Mouse (Mus musculus) neural tube, embryonic 10.5 days (tissue): ENCODE results near the gene Atp23.

Experiments used
- DNase-seq: peaks from one replicate; pipeline ENCODE4 v3.0.0-alpha.2; 2017; ENCODE audit warnings: low spot score; ENCODE audit errors: extremely low spot score

Gene Atp23

DNA sequence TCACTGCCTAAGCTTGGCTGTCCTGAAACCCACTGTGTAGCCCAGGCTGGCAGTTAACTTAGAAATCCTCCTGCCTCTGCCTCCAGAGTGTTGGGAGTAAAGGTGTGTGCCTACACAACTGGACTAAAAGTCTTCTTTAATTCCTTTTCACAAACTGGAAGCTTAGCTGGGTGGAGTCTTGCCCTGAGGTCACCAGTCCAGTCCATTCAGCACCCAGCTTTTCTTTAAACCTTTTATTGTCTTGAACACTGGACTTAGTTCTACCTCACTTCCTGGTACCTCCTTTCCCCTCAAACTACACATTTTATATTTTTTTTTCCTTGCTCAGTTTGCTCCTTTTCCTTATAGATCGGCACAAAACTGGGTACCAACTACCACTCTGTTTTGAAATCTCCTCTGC is 10.3 kb upstream of the Atp23 start:
- no peak for DNase-seq

DNA sequence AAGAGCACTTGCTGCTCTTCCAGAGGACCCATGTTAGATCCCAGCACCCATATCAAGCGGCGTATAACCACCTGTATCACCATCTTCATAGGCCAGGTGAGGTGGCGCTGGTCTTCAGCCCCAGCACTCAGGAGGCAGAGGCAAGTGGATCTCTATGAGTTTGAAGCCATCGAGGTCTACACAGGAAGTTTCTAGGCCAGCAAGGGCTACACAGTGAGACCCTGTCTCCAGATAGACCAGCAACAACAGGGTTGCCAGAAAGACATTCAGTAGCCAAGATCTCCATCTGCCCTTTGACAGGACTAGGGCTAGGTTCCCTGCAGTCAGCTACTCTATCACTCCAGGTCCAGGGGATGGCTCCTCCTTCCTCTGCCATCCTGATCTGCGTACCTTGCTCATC is 5.7 kb upstream of the Atp23 start:
- DNase-seq, result no peak

DNA sequence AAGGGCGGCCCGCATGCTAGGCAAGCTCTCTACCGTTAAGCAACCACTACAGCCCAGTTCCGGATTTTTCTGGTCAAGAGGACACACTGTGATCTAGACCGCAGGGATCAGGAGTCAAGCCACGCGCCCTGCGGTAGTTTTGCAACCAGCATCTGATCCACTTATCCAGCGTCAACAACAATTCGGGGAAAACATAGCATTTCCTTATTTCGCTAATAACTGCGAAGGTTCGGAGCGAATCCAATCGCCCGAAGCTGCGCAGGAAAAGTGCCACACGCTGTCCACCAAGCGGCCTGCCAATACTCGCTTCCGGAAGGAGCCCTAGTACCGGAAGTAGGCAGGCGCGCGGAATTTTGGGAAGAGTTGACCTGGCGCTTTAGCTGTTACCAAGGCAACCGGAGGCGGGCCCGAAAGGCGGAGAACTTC is 4.5 kb upstream of the Atp23 start:
- DNase-seq, result peak; percentile 93

DNA sequence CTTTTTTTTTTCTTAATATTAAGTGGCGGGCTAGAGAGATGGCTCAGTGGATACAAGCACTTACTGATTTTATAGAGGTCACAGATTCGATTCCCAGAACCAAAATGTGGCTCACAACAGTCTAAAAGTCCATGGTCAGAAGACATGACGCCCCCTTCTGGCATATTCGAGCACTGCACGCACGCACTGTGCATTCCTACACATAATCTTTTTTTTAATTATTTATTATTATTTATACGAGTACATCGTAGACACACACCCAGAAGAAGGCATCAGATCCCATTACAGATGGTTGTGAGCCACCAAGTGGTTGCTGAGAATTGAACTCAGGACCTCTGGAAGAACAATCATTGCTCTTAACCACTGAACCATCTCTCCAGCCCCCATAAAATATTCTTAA is 3.9 kb upstream of the Atp23 start:
- DNase-seq, result no peak

DNA sequence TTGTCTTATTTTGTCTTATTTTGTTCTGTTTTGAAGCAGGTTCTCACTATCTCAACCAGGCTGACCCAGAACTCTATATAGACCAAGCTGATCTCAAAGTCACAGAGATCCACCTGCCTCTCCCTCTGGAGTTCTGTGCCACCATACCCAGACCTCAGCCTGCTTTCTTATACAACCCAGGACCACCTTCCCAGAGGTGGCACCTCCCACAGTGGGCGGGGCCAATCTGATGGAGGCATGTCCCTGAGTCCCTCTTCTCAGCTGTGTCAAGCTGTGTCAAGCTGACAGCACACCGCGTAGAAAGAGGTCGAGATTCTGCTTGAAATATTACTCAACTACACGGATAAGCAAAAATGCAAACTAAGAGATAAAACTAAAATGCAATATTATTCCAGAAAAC is 3.1 kb upstream of the Atp23 start:
- DNase-seq, result no peak

DNA sequence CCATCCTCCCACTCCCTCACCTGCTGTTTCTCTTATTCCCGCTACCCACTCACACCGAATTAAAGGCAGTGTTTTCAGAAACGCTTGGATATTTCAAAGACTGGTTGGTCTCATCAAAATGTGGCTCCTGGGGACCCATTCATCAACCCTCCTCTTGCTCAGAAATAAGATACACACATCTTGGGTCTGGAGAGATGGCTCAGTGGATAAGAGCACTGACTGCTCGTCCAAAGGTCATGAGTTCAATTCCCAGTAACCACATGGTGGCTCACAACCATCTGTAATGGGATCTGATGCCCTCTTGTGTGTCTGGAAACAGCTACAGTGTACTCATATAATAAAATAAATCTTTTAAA is 311 bp upstream of the Atp23 start:
- no peak for DNase-seq

DNA sequence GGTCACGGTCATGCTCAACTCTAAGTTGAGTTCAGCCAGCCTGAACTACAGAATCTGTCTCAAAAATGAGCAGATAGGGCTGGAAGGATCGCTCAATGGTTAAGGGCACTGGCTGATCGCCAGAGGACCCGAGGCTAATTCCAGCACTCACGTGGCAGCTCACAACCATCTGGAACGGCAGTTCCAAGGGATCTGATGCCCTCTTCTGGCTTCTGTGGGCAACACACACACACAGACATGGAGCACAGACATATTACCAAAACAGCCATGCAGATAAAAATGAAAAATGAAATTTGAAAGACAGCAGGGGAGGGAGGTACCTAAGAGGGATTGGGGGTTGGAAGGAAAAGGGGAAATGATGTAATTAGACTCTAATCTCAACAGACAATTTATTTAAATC is 5.3 kb downstream of the Atp23 start:
- no peak for DNase-seq

DNA sequence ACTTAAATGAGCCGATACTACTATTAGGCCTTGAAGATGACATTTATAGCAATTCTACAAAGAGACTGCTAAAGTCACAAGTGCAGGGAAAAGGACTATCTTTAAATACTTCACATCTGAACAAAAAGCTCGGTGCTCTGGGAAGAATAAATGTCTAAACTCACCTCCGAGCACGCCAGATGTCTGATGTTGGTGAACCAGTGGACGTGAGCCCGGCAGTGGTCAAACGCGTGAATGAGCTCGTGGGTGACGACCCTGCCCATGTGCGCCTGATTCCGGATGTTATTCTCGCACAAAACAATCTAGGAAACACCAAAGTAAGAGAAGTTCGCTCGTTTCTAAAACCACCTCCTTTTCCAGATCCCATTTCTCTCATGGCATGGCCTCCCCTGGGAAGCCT is 7.1 kb downstream of the Atp23 start:
- no peak for DNase-seq

DNA sequence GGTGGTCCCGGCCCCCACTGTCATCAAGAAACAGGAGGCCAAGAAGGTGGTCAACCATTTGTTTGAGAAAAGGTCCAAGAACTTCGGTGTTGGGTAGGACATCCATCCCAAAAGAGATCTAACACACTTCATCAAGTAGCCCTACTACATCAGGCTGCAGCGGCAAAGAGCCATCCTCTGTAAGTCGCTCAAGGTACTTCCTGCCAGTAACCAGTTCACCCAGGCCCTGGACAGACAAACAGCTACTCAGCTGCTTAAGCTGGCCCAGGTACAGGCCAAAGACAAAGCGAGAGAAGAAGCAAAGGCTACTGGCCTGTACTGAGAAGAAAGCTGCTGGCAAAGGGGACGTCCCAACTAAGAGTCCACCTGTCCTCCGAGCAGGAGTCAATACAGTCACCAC is 8.0 kb downstream of the Atp23 start:
- no peak for DNase-seq

DNA sequence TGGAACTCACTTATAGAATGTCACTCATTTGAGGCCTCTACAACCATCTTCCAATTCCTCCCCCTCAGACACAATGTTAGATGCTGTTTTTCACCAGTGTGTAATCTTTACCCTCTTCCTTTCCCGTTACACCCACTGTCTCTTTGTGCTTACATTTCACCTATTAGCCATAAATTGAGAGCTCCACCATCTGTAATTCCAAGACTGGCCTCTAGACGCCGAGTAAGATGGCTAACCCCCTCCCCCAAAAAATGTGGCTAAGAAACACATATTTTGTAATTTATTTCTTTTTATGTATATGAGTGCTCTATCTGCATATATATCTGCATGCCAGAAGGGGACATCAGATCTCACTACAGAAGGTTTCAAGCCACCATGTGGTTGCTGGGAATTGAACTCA is 27.4 kb downstream of the Atp23 start:
- DNase-seq, result no peak

DNA sequence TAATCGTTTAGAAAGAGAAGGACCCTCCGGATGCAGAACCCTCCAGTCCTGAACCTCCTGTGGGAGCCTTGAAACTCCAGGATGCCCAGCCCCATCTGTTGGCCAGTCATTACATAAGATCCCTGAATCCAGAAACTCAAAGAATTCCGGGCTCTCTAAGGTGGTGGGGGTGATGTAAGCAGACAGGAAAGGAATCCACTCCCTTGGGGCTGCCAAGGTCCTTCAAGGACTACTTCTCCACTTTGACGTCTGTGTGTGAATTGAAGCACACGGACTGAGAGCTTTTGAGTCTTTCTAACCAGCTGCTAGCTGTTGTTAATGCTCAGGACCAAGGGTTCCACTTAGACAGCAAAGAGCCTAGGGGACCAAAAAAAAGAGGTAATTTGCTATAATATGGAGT is 28.9 kb downstream of the Atp23 start:
- DNase-seq, result no peak

DNA sequence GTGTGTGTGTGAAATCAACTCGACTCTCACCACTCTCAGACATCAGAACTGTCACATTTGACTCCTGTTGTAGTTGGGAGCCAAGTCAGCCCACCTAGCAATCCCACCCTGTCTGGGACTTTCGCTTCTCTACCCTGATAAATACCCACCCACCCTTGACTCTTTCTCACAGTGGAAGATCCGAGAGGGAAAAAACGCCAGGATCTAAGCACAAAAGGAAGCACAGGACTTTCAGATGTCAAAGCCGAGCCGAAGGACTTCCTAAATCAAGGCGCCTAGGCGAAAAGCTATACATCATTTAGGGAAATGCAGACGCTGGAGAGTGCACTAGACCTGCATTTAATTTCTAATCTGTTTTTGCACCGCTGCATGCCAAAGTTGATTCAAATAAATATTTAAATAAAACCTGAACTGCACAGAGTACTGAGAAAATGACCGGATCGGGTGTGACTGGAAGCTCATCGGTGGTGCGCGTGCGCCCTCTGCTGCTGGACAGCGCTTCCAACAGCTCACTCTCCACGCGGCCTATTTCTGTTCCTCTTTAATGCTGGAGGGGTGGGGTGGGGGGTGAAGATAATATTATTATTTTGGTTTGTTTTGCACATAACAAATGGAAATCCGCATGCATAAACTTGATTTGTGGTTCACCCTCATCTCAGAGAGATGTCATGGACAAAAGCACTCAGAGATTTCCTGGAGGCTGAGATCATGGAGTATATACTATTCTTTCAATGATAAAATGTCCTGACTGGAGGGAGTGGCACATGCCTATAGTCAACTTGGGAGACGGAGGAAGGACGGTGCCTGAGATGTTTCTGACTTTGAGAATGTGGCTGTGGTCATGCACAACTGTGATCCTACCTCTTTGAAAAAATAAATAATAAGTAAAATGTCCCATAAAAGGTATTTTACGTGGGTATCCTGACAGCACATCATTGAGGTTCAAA is 31.5 kb downstream of the Atp23 start:
- DNase-seq, result peak; percentile 72

DNA sequence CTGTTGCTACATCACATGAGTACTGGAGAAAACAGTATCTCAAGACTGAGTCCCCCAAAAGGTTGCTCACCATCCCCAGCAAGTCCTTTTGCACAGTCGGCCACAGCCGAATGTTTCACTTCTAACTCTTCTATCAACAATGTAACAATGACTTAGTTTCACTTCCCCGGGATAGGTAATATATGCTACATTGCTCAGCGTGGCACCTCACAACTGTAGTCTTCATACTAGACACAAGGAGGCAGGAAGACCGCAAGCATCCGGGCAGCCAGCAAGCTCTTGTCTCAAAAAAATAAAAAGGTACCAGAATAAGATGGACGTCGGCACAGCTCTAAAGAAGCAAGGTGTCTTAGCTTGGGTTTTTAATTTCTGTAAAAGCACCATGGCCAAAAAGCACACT is 35.9 kb downstream of the Atp23 start:
- no peak for DNase-seq

DNA sequence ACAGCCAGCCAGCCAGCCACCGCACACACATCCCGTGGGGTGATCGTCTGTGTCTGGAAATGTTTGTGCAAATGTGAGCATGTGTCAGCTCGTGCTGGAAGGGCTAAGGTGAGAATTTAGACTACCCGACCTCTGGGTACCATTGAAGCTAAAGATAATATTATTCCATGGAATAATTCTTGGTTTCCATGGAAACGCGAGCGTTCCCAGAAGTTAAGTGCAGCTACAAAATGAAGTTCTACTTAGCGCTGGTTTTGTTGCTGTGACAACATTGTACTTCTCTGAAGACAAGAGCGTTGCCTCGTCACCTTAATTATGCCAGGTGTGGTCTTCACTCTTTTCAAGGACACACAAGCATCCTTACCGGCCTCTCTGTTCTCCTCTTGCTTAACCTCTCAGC is 39.0 kb downstream of the Atp23 start:
- no peak for DNase-seq

DNA sequence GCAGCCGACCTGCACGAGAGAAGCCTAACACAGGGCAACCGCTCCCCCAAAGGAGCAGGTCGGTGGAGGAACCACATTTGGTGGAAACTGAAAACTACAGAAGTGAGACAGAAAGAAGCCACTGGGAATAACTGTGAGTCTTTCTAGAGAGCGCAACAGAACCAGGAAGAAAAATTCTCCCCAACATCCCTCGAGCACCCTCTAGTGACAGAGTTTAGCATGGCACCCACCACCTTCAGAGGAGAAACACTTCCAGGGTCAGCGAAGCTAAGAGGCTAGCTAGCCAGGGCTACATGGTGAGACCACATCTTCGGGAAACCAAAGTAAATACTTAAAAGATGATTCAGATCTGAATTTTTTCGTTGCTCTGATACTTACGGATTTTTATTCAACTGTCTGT is 47.9 kb downstream of the Atp23 start:
- no peak for DNase-seq

DNA sequence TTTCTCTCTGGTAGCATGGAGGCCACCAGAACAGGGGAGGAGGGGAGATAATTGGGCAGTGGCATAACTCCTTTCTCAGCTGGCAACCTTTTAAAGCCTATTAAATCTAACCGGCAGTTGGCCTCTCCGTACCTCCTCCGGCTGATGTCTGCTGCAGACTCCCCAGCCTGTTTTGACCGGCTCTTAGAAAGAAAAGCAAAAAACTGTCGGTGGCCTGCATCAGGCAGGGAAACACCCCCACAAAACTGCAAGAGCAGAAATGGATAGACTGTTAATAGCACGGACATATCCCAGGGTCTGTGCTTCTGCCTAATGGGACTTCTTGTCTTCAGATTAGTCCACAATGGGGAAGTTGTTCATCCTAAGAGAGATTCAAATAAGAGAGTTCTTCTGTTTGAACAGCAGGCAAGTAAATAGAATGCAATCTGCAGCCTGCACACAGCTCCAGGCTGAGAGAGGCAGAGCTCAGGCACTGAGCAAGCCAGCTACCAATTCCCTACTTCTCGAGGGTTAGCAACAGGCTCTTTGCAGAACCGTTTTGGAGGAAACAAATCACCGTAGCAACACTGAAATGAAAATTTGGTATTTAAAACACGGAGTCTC is 55.7 kb downstream of the Atp23 start:
- DNase-seq, result no peak

DNA sequence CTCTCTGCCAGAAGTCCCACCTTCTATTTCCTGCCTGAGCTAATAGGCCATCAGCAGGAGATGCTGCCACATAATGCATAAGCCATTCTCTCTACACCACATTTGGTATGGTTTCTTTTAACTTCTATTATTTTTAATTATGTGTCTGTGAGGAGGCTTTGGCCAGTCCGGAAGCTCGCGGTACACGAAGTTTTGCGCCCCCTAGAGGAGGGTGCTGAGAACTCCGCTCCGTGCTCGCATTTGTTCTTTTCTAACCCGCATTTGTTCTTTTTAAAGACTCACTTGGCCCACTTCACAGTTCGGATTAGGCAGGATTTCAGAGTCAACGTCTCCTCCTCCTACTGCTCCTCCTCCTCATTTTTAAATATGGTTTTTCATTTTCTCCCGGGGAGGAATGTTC is 56.5 kb downstream of the Atp23 start:
- peak; percentile 53 for DNase-seq

DNA sequence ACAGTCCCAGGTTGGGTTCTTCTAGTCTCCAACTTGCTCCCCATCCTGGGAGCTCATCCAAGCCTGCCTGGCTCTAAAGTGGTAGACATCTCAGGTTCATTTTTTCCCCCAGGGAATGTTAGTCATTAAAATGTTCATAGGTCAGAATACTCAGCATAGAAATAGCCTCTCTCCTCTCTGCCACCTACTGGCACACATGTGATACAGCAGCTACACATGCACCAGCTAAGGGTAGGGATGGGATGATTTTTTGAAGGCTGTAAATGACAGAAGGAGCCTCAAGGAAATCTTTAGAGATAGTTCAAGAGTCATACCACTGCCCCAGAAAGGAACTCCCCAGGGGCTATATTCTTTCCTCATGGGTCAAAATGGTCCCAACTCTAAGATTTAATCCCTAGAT is 60.9 kb downstream of the Atp23 start:
- DNase-seq, result no peak

DNA sequence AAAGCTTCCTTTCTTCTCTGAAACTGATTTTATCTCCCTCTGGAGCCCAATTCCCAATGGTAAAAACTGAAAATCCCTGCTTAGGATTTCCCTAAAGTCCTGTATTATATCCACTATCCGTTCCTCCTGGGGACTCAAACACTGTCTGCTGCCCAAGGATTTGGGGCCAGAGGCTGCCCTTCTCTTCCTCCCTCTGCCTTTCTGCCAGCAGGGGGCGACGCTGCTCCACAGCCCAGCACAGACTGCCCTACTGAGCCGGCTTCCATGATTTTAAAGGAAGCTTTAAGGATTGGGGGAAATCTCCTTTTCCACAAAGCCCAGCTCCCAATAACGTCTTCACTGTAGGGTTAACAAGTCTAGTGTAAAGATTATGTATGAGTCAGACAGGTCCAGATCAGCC is 68.1 kb downstream of the Atp23 start:
- no peak for DNase-seq

DNA sequence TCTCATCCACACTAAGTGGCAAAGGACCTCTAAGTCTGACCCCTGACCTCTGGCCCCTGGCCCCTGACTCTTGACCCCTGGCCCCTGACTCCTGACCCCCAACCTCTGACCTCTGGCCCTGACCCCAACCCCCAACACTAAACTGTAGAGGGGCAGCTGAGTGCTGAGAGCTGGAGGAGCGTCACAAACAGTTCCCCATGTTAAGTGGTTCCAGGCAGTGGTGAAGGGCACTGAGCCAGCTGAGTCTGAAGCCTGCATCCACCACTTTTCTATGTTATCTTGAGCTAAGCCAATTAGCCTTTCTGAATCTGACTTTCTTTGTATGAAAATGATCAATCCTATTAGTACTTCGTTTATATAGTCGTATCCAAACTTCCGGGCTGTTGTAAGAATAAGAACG is 69.8 kb downstream of the Atp23 start:
- no peak for DNase-seq

DNA sequence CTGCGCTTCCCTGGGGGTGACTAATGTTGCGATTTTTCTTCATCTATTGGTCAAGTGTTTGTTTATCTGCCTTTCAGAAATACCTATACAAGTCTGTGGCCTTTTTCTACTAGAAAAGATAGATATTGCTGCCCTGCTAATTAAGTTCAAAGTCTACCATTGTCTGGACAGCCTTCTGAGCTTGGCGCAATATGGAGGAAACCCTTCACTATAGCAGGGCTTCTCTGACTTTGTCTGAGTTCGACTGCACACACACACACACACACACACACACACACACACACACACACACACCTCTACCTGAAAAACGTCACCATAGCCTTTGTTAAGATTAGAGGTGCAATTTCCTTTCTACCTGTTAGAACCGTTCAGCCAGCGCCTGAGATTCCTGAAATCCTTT is 72.5 kb downstream of the Atp23 start:
- no peak for DNase-seq

DNA sequence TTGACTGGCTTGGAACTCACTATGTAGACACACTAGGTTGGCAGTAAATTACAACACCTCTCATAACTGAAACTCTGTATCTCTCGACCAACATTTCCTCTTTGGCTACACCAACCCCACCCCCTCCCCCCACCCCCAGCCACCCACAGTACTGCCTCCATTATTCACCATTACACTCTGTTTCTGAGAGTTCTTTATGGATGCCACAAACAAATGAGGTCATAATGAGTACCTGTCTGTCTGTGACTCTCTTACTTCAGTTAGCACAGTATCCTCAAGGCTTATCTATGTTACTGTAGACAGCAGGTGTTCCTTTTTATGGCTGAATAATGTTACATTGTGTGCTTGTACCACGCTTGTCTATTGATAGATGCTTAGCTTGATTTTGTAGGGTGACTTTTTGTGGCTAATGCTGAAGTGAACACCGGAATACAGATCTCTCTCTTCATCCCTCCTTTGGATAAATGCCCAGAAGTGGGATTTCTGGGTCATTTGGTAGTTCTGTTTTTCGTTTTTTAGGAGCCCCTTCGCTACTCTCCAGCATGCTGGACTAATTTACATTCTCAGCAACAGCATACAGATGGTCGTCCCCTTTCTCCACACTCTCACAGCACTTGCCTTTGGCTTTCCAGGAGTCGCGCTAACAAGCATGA is 73.1 kb downstream of the Atp23 start:
- no peak for DNase-seq

DNA sequence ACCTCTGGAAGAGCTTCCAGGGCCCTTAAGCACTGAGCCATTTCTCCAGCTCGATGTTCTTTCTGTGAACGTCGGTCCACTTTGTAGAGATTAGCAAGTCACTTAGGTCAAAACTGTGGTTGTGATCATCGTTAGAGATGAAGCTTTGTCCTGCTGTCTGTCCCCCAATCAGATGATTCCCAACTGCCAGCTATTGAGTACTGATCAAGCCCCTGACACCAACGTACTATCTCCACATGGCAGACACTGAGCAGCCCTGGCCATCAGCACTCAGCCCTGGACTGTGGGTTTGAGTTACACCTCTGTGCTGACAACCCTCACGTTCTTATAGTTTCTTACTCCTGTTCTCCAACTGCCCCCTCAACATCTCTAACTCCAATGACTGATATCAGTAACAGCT is 74.2 kb downstream of the Atp23 start:
- DNase-seq, result no peak
